Mouse (Mus musculus): ENCODE data around the gene Crispld2. TPM values are rescaled to one million over a fixed set of nuclear protein-coding genes. Genes with fewer than 3 reads are reported as not detected.

Crispld2 gene
- total and polyA plus RNA-seq, 2 experiments from 2014 or later: 2.6 to 15.5 TPM

GRCm38 (mm10) chr8:119964859-119965258 is 27.4 kb upstream of the Crispld2 start:
- Histone ChIP-seq H3K36me3 (replicated peaks; ENCODE audit: control insufficient read depth, insufficient read depth, low read length) (no peaks in the 10 kb centered on the region), H3K27ac (ENCODE audit: low read depth) (no peak overlapping the region), H3K4me1 (ENCODE audit: control insufficient read depth, insufficient read depth) (peaks cover 4% of the 10 kb centered on the region; the same call in 1 of the 2 replicates), H3K4me3 (ENCODE audit: low read depth, low read length) (no peak overlapping the region), H3K9me3 (replicated peaks; ENCODE audit: control insufficient read depth, low read length) (no peaks in the 10 kb centered on the region), H3K27me3 (ENCODE audit: control insufficient read depth, insufficient read depth, low read length) (no peaks in the 10 kb centered on the region), H3K9ac (replicated peaks; ENCODE audit: low read depth, low read length) (no peak overlapping the region), H3K4me2 (ENCODE audit: low read depth, low read length) (no peak overlapping the region)
- no peak for TF ChIP-seq CTCF (IDR thresholded peaks at IDR 0.05; ENCODE audit: low read depth)
- no peak for TF ChIP-seq EP300 (IDR thresholded peaks at IDR 0.05; ENCODE audit: low read depth)
- WGBS: 59% methylated on average over 4 of the region's 4 CpGs
- DNase-seq (ENCODE audit: low spot score) (no peak), ATAC-seq (ENCODE audit: insufficient read depth, low read depth) (no peak)

GRCm38 (mm10) chr8:119967435-119967834 is 24.8 kb upstream of the Crispld2 start:
- no peaks in the 10 kb centered on the region for H3K27me3 ChIP-seq (ENCODE audit: control insufficient read depth, insufficient read depth, low read length)
- TF ChIP-seq EP300 (IDR thresholded peaks at IDR 0.05; ENCODE audit: low read depth): no peak
- no peaks in the 10 kb centered on the region for H3K9me3 ChIP-seq (replicated peaks; ENCODE audit: control insufficient read depth, low read length)
- H3K36me3 ChIP-seq (replicated peaks; ENCODE audit: control insufficient read depth, insufficient read depth, low read length): no peaks in the 10 kb centered on the region
- no peak overlapping the region for H3K4me3 ChIP-seq (ENCODE audit: low read depth, low read length)
- H3K4me1 ChIP-seq (ENCODE audit: control insufficient read depth, insufficient read depth): no peaks in the 10 kb centered on the region
- DNase-seq (ENCODE audit: low spot score): no peak
- no peak overlapping the region for H3K27ac ChIP-seq (ENCODE audit: low read depth)
- 82% methylated on average over 9 of the region's 9 CpGs for WGBS
- no peak overlapping the region for H3K9ac ChIP-seq (replicated peaks; ENCODE audit: low read depth, low read length)
- ATAC-seq (ENCODE audit: insufficient read depth, low read depth): no peak
- no peak overlapping the region for H3K4me2 ChIP-seq (ENCODE audit: low read depth, low read length)

GRCm38 (mm10) chr8:119970169-119970568 is 22.1 kb upstream of the Crispld2 start:
- ATAC-seq (ENCODE audit: insufficient read depth, low read depth) (peak; percentile 48; the same call in 1 of the 2 replicates), DNase-seq (ENCODE audit: low spot score) (no peak)
- Histone ChIP-seq H3K9ac (replicated peaks; ENCODE audit: low read depth, low read length) (no peak overlapping the region), H3K4me3 (ENCODE audit: low read depth, low read length) (no peak overlapping the region), H3K4me1 (ENCODE audit: control insufficient read depth, insufficient read depth) (no peaks in the 10 kb centered on the region), H3K36me3 (replicated peaks; ENCODE audit: control insufficient read depth, insufficient read depth, low read length) (no peaks in the 10 kb centered on the region), H3K27ac (ENCODE audit: low read depth) (no peak overlapping the region), H3K4me2 (ENCODE audit: low read depth, low read length) (no peak overlapping the region), H3K9me3 (replicated peaks; ENCODE audit: control insufficient read depth, low read length) (no peaks in the 10 kb centered on the region), H3K27me3 (ENCODE audit: control insufficient read depth, insufficient read depth, low read length) (no peaks in the 10 kb centered on the region)
- TF ChIP-seq EP300 (IDR thresholded peaks at IDR 0.05; ENCODE audit: low read depth): no peak
- TF ChIP-seq CTCF (IDR thresholded peaks at IDR 0.05; ENCODE audit: low read depth): no peak
- 60% methylated on average over 9 of the region's 9 CpGs for WGBS

DNA sequence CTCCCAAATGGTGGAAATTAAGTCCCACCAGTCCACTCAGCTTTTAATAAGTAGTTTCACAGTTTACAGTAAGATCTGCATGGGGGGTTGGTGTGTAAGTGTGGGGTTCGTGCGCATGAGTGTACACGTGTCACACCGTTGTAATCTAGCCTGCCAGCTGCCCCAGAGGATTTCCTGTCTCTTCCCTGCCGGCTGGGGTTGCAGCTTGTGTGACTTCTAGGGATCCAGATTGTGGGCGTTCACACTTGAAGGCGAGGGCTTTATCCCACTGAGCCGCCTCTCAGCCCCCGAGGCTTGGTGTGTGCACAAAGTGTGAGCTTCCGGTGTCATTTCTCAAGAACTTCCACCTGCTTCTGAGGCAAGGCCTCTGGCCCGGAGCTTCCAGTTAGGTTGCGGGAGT is 19.7 kb upstream of the Crispld2 start:
- DNase-seq (ENCODE audit: low spot score) (peak; percentile 15), ATAC-seq (ENCODE audit: insufficient read depth, low read depth) (peak; percentile 68)
- H3K4me3 ChIP-seq (ENCODE audit: low read depth, low read length): no peak overlapping the region
- TF ChIP-seq CTCF (IDR thresholded peaks at IDR 0.05; ENCODE audit: low read depth): no peak
- peak; percentile 82 for TF ChIP-seq EP300 (IDR thresholded peaks at IDR 0.05; ENCODE audit: low read depth)
- WGBS: 63% methylated on average over 12 of the region's 12 CpGs
- no peaks in the 10 kb centered on the region for H3K36me3 ChIP-seq (replicated peaks; ENCODE audit: control insufficient read depth, insufficient read depth, low read length)
- no peaks in the 10 kb centered on the region for H3K4me1 ChIP-seq (ENCODE audit: control insufficient read depth, insufficient read depth)
- no peak overlapping the region for H3K4me2 ChIP-seq (ENCODE audit: low read depth, low read length)
- H3K27me3 ChIP-seq (ENCODE audit: control insufficient read depth, insufficient read depth, low read length): no peaks in the 10 kb centered on the region
- H3K9ac ChIP-seq (replicated peaks; ENCODE audit: low read depth, low read length): no peak overlapping the region
- H3K9me3 ChIP-seq (replicated peaks; ENCODE audit: control insufficient read depth, low read length): no peaks in the 10 kb centered on the region
- H3K27ac ChIP-seq (ENCODE audit: low read depth): 0 out of 2 replicates have a peak overlapping the region, but pooled peaks have one; percentile 17

GRCm38 (mm10) chr8:119978770-119979381 is 13.4 kb upstream of the Crispld2 start:
- no peak for ATAC-seq (ENCODE audit: insufficient read depth, low read depth)
- Histone ChIP-seq H3K27ac (ENCODE audit: low read depth) (no peak overlapping the region), H3K36me3 (replicated peaks; ENCODE audit: control insufficient read depth, insufficient read depth, low read length) (no peaks in the 10 kb centered on the region), H3K4me1 (ENCODE audit: control insufficient read depth, insufficient read depth) (no peaks in the 10 kb centered on the region), H3K4me2 (ENCODE audit: low read depth, low read length) (no peak overlapping the region), H3K4me3 (ENCODE audit: low read depth, low read length) (no peak overlapping the region), H3K27me3 (ENCODE audit: control insufficient read depth, insufficient read depth, low read length) (no peaks in the 10 kb centered on the region), H3K9me3 (replicated peaks; ENCODE audit: control insufficient read depth, low read length) (no peaks in the 10 kb centered on the region), H3K9ac (replicated peaks; ENCODE audit: low read depth, low read length) (no peak overlapping the region)
- DNase-seq (ENCODE audit: low spot score): no peak
- WGBS: 68% methylated on average over 11 of the region's 11 CpGs
- TF ChIP-seq CTCF (IDR thresholded peaks at IDR 0.05; ENCODE audit: low read depth): no peak
- no peak for TF ChIP-seq EP300 (IDR thresholded peaks at IDR 0.05; ENCODE audit: low read depth)

DNA sequence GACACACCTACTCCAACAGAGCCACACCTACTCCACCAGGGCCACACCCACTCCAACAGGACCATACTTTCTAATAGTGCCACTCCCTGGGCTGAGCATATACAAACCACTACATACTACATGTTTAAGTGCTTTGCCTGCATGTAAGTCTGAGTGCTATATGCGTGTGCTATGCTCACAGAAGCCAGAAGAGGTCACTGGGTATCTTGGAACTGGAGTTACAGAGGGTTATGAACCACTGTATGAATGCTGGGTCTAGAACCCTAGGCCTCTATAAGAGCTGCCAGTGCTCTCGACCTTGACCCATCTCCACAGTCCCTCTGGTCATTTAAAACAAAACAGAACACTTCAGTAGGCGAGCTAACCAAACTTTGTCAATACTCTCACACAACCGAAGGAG is 11.0 kb upstream of the Crispld2 start:
- Histone ChIP-seq H3K36me3 (replicated peaks; ENCODE audit: control insufficient read depth, insufficient read depth, low read length) (no peaks in the 10 kb centered on the region), H3K27me3 (ENCODE audit: control insufficient read depth, insufficient read depth, low read length) (no peaks in the 10 kb centered on the region), H3K9me3 (replicated peaks; ENCODE audit: control insufficient read depth, low read length) (no peaks in the 10 kb centered on the region), H3K27ac (ENCODE audit: low read depth) (no peak overlapping the region), H3K4me1 (ENCODE audit: control insufficient read depth, insufficient read depth) (no peaks in the 10 kb centered on the region), H3K4me3 (ENCODE audit: low read depth, low read length) (no peak overlapping the region), H3K9ac (replicated peaks; ENCODE audit: low read depth, low read length) (no peak overlapping the region), H3K4me2 (ENCODE audit: low read depth, low read length) (no peak overlapping the region)
- 69% methylated on average over 4 of the region's 4 CpGs for WGBS
- ATAC-seq (ENCODE audit: insufficient read depth, low read depth): no peak
- DNase-seq (ENCODE audit: low spot score): no peak
- TF ChIP-seq EP300 (IDR thresholded peaks at IDR 0.05; ENCODE audit: low read depth) (no peak), CTCF (IDR thresholded peaks at IDR 0.05; ENCODE audit: low read depth) (peak; percentile 37; the same call in 1 of the 2 replicates)

All from heart, postnatal 0 days (tissue).